Mouse (Mus musculus) fat pad, adult 2 months (tissue): ENCODE results near the gene Heg1.

Experiments
- DNase-seq: peaks from one replicate; pipeline ENCODE4 v3.0.0-alpha.2; 2011; ENCODE audit warnings: low read depth, low spot score; ENCODE audit errors: extremely low read depth

Heg1 gene

DNA sequence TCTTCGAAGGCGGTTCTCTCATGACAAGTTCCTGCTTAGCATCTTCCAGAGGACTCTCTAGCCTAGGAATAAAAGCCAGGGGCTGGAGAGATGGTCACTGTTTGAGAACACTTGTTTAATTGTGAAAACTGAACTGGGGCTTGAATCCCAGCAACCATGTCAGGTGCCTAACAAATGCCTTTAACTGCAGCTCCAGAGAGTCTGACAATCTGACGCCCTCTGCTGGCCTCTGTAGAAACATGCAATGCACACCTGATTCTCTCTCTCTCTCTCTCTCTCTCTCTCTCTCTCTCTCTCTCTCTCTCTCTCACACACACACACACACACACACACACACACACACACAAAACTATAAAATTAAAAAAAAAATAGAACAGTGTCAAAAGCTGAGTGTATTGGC lies 125.8 kb downstream of the Heg1 start:
- DNase-seq: no peak

DNA sequence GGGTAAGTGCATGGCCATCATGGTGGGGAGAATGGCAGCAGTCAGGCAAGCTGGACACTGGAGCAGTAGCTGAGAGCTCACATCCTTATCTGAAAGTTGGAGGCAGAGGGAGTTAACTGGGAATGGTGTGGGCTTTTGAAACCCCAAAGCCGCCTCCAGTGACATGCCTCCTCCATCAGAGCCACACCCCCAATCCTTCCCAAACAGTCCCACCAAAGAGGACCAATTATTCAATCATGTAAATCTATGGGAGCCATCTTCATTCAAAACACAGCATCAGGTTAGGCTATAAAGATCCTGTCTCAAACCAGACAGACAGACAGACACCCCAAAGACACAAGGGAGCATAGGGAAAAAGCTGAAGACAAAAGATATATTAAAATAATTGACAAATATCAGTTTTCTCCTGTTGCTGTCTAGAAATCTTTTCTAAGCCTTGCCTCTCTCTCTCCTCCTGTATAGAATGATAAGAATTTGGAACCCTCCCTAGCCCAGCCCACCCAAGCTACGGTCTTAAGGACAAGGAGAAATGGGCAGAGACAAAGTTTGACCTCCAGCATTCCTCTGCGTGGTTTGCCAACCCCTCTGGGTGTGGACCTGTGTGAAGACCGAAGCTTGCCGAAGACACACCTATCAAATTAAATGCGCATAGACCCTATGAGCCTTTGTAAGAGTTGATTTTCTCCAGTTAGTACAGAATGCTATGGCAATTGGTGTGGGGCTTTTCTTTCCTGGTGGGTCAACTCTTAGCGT lies 134.4 kb downstream of the Heg1 start:
- DNase-seq: no peak

- DNase-seq: no peak
Observed at GRCm38 (mm10) chr16:33820269-33821178, 136.4 kb downstream of the Heg1 start.
